ENCODE assay signal across 14 mouse cellular contexts in the genomic region with DNA sequence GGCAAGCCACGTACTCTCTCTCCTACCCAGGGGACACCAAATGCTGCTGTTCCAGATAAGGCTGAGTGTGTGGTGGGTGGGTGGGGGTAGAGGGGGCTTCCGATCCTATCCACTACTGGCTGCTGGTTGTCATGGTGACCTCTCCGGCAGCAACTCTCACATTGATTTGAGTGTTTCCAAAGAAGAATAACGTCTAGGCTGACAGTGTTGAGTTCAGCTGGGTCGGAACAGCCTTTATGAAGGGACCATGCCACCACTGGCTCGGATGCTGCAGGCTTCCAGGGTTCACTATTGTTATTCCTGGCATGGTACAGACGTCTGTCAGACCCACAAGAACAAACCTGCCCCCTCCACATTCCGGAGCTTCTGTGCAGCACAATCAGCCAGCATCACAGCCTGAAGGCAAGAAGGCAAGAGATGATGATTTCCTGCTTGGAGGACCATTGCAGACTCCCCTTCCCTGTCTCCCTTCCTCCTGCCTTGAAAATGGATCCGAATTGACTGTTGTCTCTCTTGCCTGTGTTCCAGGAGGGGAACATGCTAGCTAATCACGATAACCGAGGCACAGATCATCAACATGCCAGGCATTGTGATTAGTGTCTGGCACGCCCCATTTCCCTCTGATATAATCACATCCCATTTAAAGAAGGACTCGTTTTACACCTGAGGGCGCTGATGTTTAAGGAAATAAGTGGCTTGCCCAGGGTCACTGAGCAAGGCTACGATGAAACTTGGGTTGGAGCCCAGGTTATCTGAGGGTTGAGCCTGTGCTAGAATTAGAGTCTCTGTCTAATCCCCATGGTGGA. TPM values are rescaled to one million over a fixed set of nuclear protein-coding genes. Genes with fewer than 3 reads are reported as not detected.
DNase-seq lines count a peak whose midpoint lies in the region; ATAC-seq lines count a peak whose summit lies in the region.
"Had no signal": no experiment of that assay in that cellular context is flagged by ENCODE, and none has a peak within 500 bp of the region (broad histone marks: within the 10 kb centered on the region; RNA-seq: fewer than 3 reads in every experiment).

No protein-coding gene starts in this region.

- no peaks in the 10 kb centered on the region for H3K36me3 ChIP-seq in forebrain, embryonic 10.5 days (replicated peaks)
- no peaks in the 10 kb centered on the region for H3K36me3 ChIP-seq in forebrain, embryonic 11.5 days (ENCODE audit: control insufficient read depth, insufficient read depth, low read length)
- H3K36me3 ChIP-seq in kidney, embryonic 16.5 days (ENCODE audit: insufficient read depth, low read length) = no peaks in the 10 kb centered on the region
- no peaks in the 10 kb centered on the region for H3K36me3 ChIP-seq in midbrain, embryonic 11.5 days (ENCODE audit: control insufficient read depth, insufficient read depth, low read length)

- no peak for ATAC-seq in forebrain, embryonic 11.5 days (replicated peaks; ENCODE audit: low FRiP score)
- 0 out of 2 replicates have a peak, but pooled peaks have one; percentile 62 for ATAC-seq in kidney, embryonic 16.5 days (ENCODE audit: low FRiP score, low TSS enrichment)
- peak; percentile 77 for ATAC-seq in midbrain, embryonic 11.5 days (ENCODE audit: low FRiP score)

- H3K9me3 ChIP-seq in forebrain, embryonic 10.5 days = no peaks in the 10 kb centered on the region
- H3K9me3 ChIP-seq in forebrain, embryonic 11.5 days (ENCODE audit: control insufficient read depth, low read length) = no peaks in the 10 kb centered on the region
- no peaks in the 10 kb centered on the region for H3K9me3 ChIP-seq in kidney, embryonic 16.5 days (ENCODE audit: low read length)
- H3K9me3 ChIP-seq in midbrain, embryonic 11.5 days (ENCODE audit: control insufficient read depth, low read length) = no peaks in the 10 kb centered on the region

- H3K4me2 ChIP-seq in forebrain, embryonic 11.5 days (ENCODE audit: low read depth, low read length, severe bottlenecking) = no peak overlapping the region
- H3K4me2 ChIP-seq in kidney, embryonic 16.5 days (replicated peaks; ENCODE audit: low read depth, low read length) = peak overlapping the region; percentile 20
- H3K4me2 ChIP-seq in midbrain, embryonic 11.5 days = peak overlapping the region; percentile 1; the same call in 1 of the 2 replicates

- WGBS in forebrain, embryonic 10.5 days = 61% methylated on average over 15 of the region's 15 CpGs
- 50% methylated on average over 15 of the region's 15 CpGs for WGBS in forebrain, embryonic 11.5 days
- 23% methylated on average over 15 of the region's 15 CpGs for WGBS in kidney, embryonic 16.5 days
- 48% methylated on average over 15 of the region's 15 CpGs for WGBS in midbrain, embryonic 11.5 days

- peak overlapping the region; percentile 54 for H3K27ac ChIP-seq in forebrain, embryonic 10.5 days
- no peak overlapping the region for H3K27ac ChIP-seq in forebrain, embryonic 11.5 days (ENCODE audit: low read depth, low read length)
- no peak overlapping the region for H3K27ac ChIP-seq in kidney, embryonic 16.5 days (ENCODE audit: low read length)
- peak overlapping the region; percentile 26; the same call in 1 of the 2 replicates for H3K27ac ChIP-seq in midbrain, embryonic 11.5 days (ENCODE audit: low read depth, low read length)
- H3K27ac ChIP-seq: left cerebral cortex, adult 2 months had no signal

- H3K4me1 ChIP-seq in forebrain, embryonic 10.5 days = peaks cover 20% of the 10 kb centered on the region
- 0 out of 2 replicates have a peak, but pooled peaks cover 4% of the 10 kb centered on the region for H3K4me1 ChIP-seq in forebrain, embryonic 11.5 days (replicated peaks; ENCODE audit: control insufficient read depth, insufficient read depth, low read length)
- H3K4me1 ChIP-seq in kidney, embryonic 16.5 days (ENCODE audit: insufficient read depth, low read length) = peaks cover 15% of the 10 kb centered on the region
- H3K4me1 ChIP-seq in midbrain, embryonic 11.5 days (ENCODE audit: control insufficient read depth, insufficient read depth, low read length) = peaks cover 10% of the 10 kb centered on the region

- no peak for DNase-seq in forebrain, embryonic 10.5 days (ENCODE audit: extremely low spot score, low spot score)
- DNase-seq in forebrain, embryonic 11.5 days (ENCODE audit: low spot score) = no peak
- no peak for DNase-seq in kidney, adult 8-10 months
- DNase-seq in midbrain, embryonic 11.5 days (ENCODE audit: low spot score, missing footprints) = peak; percentile 82
- DNase-seq in retina, embryonic 14.5 days (ENCODE audit: low spot score) = peak; percentile 27
- no peak for DNase-seq in ovary, adult 18-20 months (ENCODE audit: low spot score)
- no peak for DNase-seq in right cerebral cortex, postnatal 25 days
- DNase-seq: cerebellum, adult 9-10 months; kidney, postnatal 4 days; lung, postnatal 14 days; right cerebral cortex, postnatal 4 days; thymus, postnatal 25 days had no signal

- H3K9ac ChIP-seq in forebrain, embryonic 11.5 days (ENCODE audit: low read length) = no peak overlapping the region
- H3K9ac ChIP-seq in kidney, embryonic 16.5 days (replicated peaks; ENCODE audit: low read length) = no peak overlapping the region
- no peak overlapping the region for H3K9ac ChIP-seq in midbrain, embryonic 11.5 days (ENCODE audit: low read length)

- H3K4me3 ChIP-seq in forebrain, embryonic 10.5 days = no peak overlapping the region
- H3K4me3 ChIP-seq in forebrain, embryonic 11.5 days (ENCODE audit: low read depth, low read length) = no peak overlapping the region
- no peak overlapping the region for H3K4me3 ChIP-seq in kidney, embryonic 16.5 days (ENCODE audit: low read length)
- H3K4me3 ChIP-seq in midbrain, embryonic 11.5 days (ENCODE audit: low read depth, low read length) = no peak overlapping the region
- H3K4me3 ChIP-seq: left cerebral cortex, adult 2 months had no signal

- H3K27me3 ChIP-seq in forebrain, embryonic 10.5 days (ENCODE audit: poor library complexity, severe bottlenecking) = no peaks in the 10 kb centered on the region
- H3K27me3 ChIP-seq in forebrain, embryonic 11.5 days (ENCODE audit: control insufficient read depth, insufficient read depth, low read length) = no peaks in the 10 kb centered on the region
- H3K27me3 ChIP-seq in kidney, embryonic 16.5 days (ENCODE audit: insufficient read depth, low read length) = no peaks in the 10 kb centered on the region
- no peaks in the 10 kb centered on the region for H3K27me3 ChIP-seq in midbrain, embryonic 11.5 days (ENCODE audit: control insufficient read depth, insufficient read depth, low read length)

RNA-seq across cellular contexts. Expression of gene Jdp2, which starts 17.4 kb away (rescaled TPM):
- polyA plus RNA-seq in forebrain, embryonic 10.5 days (2016; fragmentation: Nextera tagmentation; extraction: Ambion mirVana) = 0.12 and 0.15 TPM in 2 replicates
- polyA plus RNA-seq in forebrain, embryonic 11.5 days (2014; fragmentation: Nextera tagmentation; extraction: Ambion mirVana) = 0.31 TPM in 2 replicates
- polyA plus RNA-seq in kidney, embryonic 16.5 days (2015; fragmentation: Nextera tagmentation; extraction: Ambion mirVana) = 0.21 and 0.32 TPM in 2 replicates
- 0.11 and 0.29 TPM in 2 replicates for polyA plus RNA-seq in midbrain, embryonic 11.5 days (2014; fragmentation: Nextera tagmentation; extraction: Ambion mirVana)

Comparison
In these comparisons a context has a peak if more than half of its experiments do, and no peak if none do; other contexts are left out.
1. H3K27ac ChIP-seq: peak in forebrain, embryonic 10.5 days (single experiment) and midbrain, embryonic 11.5 days (single experiment); none in forebrain, embryonic 11.5 days (single experiment) and kidney, embryonic 16.5 days (single experiment).
2. DNase-seq: peak in midbrain, embryonic 11.5 days (single experiment) and retina, embryonic 14.5 days (single experiment); none in forebrain, embryonic 10.5 days (single experiment), forebrain, embryonic 11.5 days (single experiment), kidney, adult 8-10 months (0 of 2), ovary, adult 18-20 months (single experiment) and right cerebral cortex, postnatal 25 days (single experiment).